Mouse (Mus musculus) erythroblast, embryonic 14.5 days (primary cell): ENCODE data around the gene Hoxa7. TPM values are rescaled to one million over a fixed set of nuclear protein-coding genes. Genes with fewer than 3 reads are reported as not detected.

ENCODE experiments used
- H3K27me3 ChIP-seq: 2 replicates; pipeline ENCODE4 v1.6.1; 2012; ENCODE audit warnings: inconsistent platforms; ENCODE audit not compliant: control insufficient read depth
- H3K36me3 ChIP-seq: 2 replicates; pipeline ENCODE4 v1.6.1; 2012; ENCODE audit warnings: mild to moderate bottlenecking, inconsistent platforms; ENCODE audit not compliant: control insufficient read depth
- H3K4me1 ChIP-seq: 2 replicates; pipeline ENCODE4 v1.6.1; 2012; ENCODE audit warnings: inconsistent platforms; ENCODE audit not compliant: control insufficient read depth
- H3K4me3 ChIP-seq: replicated peaks from 2 replicates; pipeline ENCODE3; 2012; ENCODE audit warnings: moderate library complexity, mild to moderate bottlenecking, inconsistent platforms
- H3K9me3 ChIP-seq: 2 replicates; pipeline ENCODE4 v1.6.1; 2012; ENCODE audit warnings: low read length, inconsistent platforms, mixed read lengths; ENCODE audit not compliant: control insufficient read depth
- GATA1 ChIP-seq: IDR thresholded peaks from 2 replicates; pipeline ENCODE4 v1.6.1; 2012; ENCODE audit warnings: low read length, inconsistent platforms, mixed read lengths
- TAL1 ChIP-seq: IDR thresholded peaks from 3 replicates; pipeline ENCODE4 v1.6.1; 2012; ENCODE audit warnings: low read length, inconsistent platforms, mixed read lengths
- polyA plus RNA-seq: library from polyadenylated mRNA; stranded (reverse); fragments of >175 nt; gene quantifications from 2 replicates; pipeline ENCODE4 v1.2.3, GENCODE M21; 2012

Hoxa7 gene
- polyA plus RNA-seq, 1 experiment = 0.02 TPM

- H3K27me3 ChIP-seq = peaks cover 87% of the 10 kb centered on the region
- TF ChIP-seq TAL1 (no peak), GATA1 (no peak)
- H3K4me3 ChIP-seq = no peak overlapping the region
- no peaks in the 10 kb centered on the region for H3K36me3 ChIP-seq
- H3K4me1 ChIP-seq = no peaks in the 10 kb centered on the region
- H3K9me3 ChIP-seq = no peaks in the 10 kb centered on the region
Observed at GRCm38 (mm10) chr6:52185222-52185621, 36.4 kb downstream of the Hoxa7 start.

- H3K36me3 ChIP-seq = no peaks in the 10 kb centered on the region
- no peaks in the 10 kb centered on the region for H3K9me3 ChIP-seq
- H3K4me1 ChIP-seq = no peaks in the 10 kb centered on the region
- peaks cover 87% of the 10 kb centered on the region for H3K27me3 ChIP-seq
- TF ChIP-seq TAL1 = no peak
- no peak for TF ChIP-seq GATA1
- no peak overlapping the region for H3K4me3 ChIP-seq
Observed at GRCm38 (mm10) chr6:52184668-52185067, 37.0 kb downstream of the Hoxa7 start.

DNA sequence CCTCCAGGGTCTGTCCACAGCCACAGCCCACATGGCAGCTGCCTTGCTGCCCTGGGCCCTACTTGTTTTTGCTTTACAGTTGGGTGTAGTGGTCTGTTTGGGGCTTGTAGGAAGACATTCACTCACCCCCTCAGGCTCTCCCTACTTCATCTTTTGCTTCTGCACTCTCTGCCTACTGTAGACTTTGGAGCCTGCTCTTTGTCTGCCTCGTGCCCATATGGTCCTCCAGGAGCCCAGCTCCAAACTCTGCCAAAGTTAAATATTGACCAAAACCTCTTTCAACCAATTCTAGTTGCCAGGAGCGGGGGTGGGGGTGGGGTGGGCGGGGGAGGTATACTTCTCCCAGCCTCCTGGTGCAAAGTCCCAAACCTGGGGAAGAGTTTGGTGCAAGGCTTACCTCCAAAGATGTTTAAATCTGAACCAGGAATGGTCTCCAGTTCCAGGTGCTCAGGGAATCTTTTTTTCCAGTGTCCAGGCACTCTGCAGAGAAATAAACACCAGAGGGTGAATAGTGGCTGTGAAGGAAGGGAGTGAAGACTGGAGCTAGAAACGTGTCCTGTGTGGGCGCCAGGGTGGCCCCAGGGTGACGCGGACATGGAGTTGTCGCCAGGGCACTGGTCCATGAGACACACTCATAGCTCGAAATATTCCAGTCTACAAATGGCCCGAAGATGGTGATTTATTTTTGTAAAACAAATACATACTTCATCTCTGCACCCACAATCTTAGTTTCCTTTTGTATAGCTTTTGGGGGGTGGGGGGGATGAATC is 38.2 kb downstream of the Hoxa7 start:
- Histone ChIP-seq H3K36me3 (no peaks in the 10 kb centered on the region), H3K4me1 (no peaks in the 10 kb centered on the region), H3K27me3 (peaks cover 87% of the 10 kb centered on the region), H3K9me3 (no peaks in the 10 kb centered on the region), H3K4me3 (no peak overlapping the region)
- no peak for TF ChIP-seq GATA1
- TF ChIP-seq TAL1 = no peak

GRCm38 (mm10) chr6:52182793-52183192 is 38.9 kb downstream of the Hoxa7 start:
- Histone ChIP-seq H3K4me3 (no peak overlapping the region), H3K36me3 (no peaks in the 10 kb centered on the region), H3K4me1 (no peaks in the 10 kb centered on the region), H3K27me3 (peaks cover 87% of the 10 kb centered on the region), H3K9me3 (no peaks in the 10 kb centered on the region)
- no peak for TF ChIP-seq GATA1
- no peak for TF ChIP-seq TAL1

GRCm38 (mm10) chr6:52182030-52182429 is 39.6 kb downstream of the Hoxa7 start:
- Histone ChIP-seq H3K4me3 (no peak overlapping the region), H3K9me3 (peaks cover 2% of the 10 kb centered on the region; the same call in 1 of the 2 replicates), H3K27me3 (peaks cover 87% of the 10 kb centered on the region), H3K36me3 (no peaks in the 10 kb centered on the region), H3K4me1 (no peaks in the 10 kb centered on the region)
- TF ChIP-seq GATA1 (no peak), TAL1 (no peak)

- Histone ChIP-seq H3K36me3 (no peaks in the 10 kb centered on the region), H3K4me1 (no peaks in the 10 kb centered on the region), H3K27me3 (peaks cover 87% of the 10 kb centered on the region), H3K4me3 (no peak overlapping the region), H3K9me3 (peaks cover 2% of the 10 kb centered on the region; the same call in 1 of the 2 replicates)
- no peak for TF ChIP-seq TAL1
- no peak for TF ChIP-seq GATA1
Observed at GRCm38 (mm10) chr6:52180726-52181125, 40.9 kb downstream of the Hoxa7 start.

DNA sequence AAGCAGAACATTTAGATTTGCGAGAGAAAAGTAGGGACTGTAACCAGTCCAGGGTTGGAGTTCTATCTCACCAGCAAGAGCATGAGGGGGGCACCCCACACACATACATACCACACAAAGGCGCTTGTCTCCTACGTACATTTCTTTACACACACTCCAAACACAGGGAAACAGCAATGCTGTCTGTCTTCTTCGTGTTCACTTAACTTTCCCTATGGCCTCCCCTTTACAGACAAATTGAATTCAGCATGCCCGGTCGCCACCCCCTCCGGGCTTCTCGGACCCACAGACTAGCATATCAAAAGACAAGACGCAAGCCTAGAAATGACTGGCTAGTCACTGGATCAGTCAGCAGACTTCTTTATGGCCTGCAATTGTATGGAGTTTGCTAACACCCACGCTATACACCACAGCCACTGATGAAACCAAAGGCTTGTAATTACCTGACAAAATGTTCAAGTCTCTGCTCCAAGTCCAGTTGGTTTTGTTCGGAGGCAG is 41.4 kb downstream of the Hoxa7 start:
- no peak overlapping the region for H3K4me3 ChIP-seq
- TF ChIP-seq TAL1 (no peak), GATA1 (no peak)
- no peaks in the 10 kb centered on the region for H3K36me3 ChIP-seq
- H3K4me1 ChIP-seq = no peaks in the 10 kb centered on the region
- peaks cover 2% of the 10 kb centered on the region; the same call in 1 of the 2 replicates for H3K9me3 ChIP-seq
- peaks cover 87% of the 10 kb centered on the region for H3K27me3 ChIP-seq

DNA sequence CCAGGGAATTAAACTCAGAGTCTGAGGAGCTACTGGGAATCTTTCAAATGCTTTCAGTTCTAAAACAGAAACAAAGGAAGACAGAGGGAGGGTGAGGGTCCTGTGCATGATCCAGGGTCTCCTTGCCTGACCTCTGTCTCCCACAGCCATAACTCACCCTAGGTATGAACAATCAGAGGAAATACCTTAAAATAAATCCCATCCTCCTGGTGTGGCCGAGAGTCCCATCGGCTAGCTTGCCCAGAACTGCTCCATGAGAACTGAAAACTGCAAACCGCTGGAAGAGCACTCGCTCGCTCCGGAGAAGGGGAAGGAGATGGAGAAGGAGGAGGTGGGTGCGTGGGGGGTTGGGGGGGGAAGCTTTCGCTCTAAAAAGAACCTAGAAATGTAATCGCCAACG is 42.0 kb downstream of the Hoxa7 start:
- TF ChIP-seq GATA1 = no peak
- TF ChIP-seq TAL1 = no peak
- Histone ChIP-seq H3K9me3 (peaks cover 2% of the 10 kb centered on the region; the same call in 1 of the 2 replicates), H3K4me3 (no peak overlapping the region), H3K36me3 (no peaks in the 10 kb centered on the region), H3K4me1 (no peaks in the 10 kb centered on the region), H3K27me3 (peaks cover 87% of the 10 kb centered on the region)

- Histone ChIP-seq H3K9me3 (peaks cover 2% of the 10 kb centered on the region; the same call in 1 of the 2 replicates), H3K36me3 (no peaks in the 10 kb centered on the region), H3K4me3 (no peak overlapping the region), H3K4me1 (no peaks in the 10 kb centered on the region), H3K27me3 (peaks cover 87% of the 10 kb centered on the region)
- TF ChIP-seq GATA1 (no peak), TAL1 (no peak)
Observed at GRCm38 (mm10) chr6:52178918-52179665, 42.6 kb downstream of the Hoxa7 start.
